Mouse (Mus musculus) heart, adult 2 months (tissue): ENCODE measurements around the gene Pus7.

Experiments
- CTCF ChIP-seq: fragments of 200-600 bp; IDR thresholded peaks from 2 replicates; pipeline ENCODE4 v1.8.1; 2022; ENCODE audit warnings: antibody characterized with exemption, mild to moderate bottlenecking, moderate library complexity
- EP300 ChIP-seq: fragments of 200-500 bp; IDR thresholded peaks from 2 replicates; pipeline ENCODE4 v1.6.1; 2011; ENCODE audit warnings: low read depth, low read length, control low read depth; ENCODE audit not compliant: insufficient read depth
- POLR2A ChIP-seq: fragments of 200-500 bp; IDR thresholded peaks from 2 replicates; pipeline ENCODE4 v1.6.1; 2011; ENCODE audit warnings: mild to moderate bottlenecking, low read depth, low read length, control low read depth; ENCODE audit not compliant: insufficient read depth

GRCm38 (mm10) chr5:23787536-23788389 is 4.3 kb upstream of the Pus7 start, which contains the start of gene Rint1:
- TF ChIP-seq CTCF (no peak; the same call in 1 of the 2 replicates), EP300 (peak; percentile 81; the same call in 1 of the 2 replicates), POLR2A (peak; percentile 95)
